Mouse (Mus musculus): Measurements from ENCODE around the gene Foxk1. TPM values are rescaled to one million over a fixed set of nuclear protein-coding genes. Genes with fewer than 3 reads are reported as not detected.

Gene Foxk1
- polyA plus RNA-seq, 1 experiment from 2014 or later, result 3.3 TPM

Other genes with a start within 250 kb of the Foxk1 start
- 8.7 and 11.1 TPM in 2 replicates for gene Ap5z1, start 62.4 kb downstream of the Foxk1 start, polyA plus RNA-seq (2016; fragmentation: Nextera tagmentation; extraction: Ambion mirVana)
- 0.39 and 0.50 TPM in 2 replicates for gene Papolb, start 128.6 kb downstream of the Foxk1 start, polyA plus RNA-seq (2016; fragmentation: Nextera tagmentation; extraction: Ambion mirVana)
- gene Radil, start 149.6 kb downstream of the Foxk1 start, polyA plus RNA-seq (2016; fragmentation: Nextera tagmentation; extraction: Ambion mirVana), result 10.9 and 14.4 TPM in 2 replicates
- gene Mmd2, start 207.3 kb downstream of the Foxk1 start, polyA plus RNA-seq (2016; fragmentation: Nextera tagmentation; extraction: Ambion mirVana), result 0.15 and 4.8 TPM in 2 replicates
- gene Wipi2, start 226.2 kb downstream of the Foxk1 start, polyA plus RNA-seq (2016; fragmentation: Nextera tagmentation; extraction: Ambion mirVana), result 37.7 and 47.6 TPM in 2 replicates

Measured in heart, embryonic 10.5 days (tissue).